Comparison of ENCODE assay signal across 9 mouse cellular contexts in genomic region chr3:87749036-87749435, GRCm38 (mm10). TPM values are rescaled to one million over a fixed set of nuclear protein-coding genes. Genes with fewer than 3 reads are reported as not detected.
DNase-seq lines count a peak whose midpoint lies in the region; ATAC-seq and TF ChIP-seq lines count a peak whose summit lies in the region.
"Had no signal": no experiment of that assay in that cellular context is flagged by ENCODE, and none has a peak within 500 bp of the region (broad histone marks: within the 10 kb centered on the region; RNA-seq: fewer than 3 reads in every experiment).

No protein-coding gene starts in this region.

- peak; percentile 53 for DNase-seq in kidney, adult 11 months
- DNase-seq in adrenal gland, adult 2 months: peak; percentile 75
- DNase-seq in gastrocnemius, postnatal 10 days: peak; percentile 56
- peak; percentile 49 to 66 for DNase-seq in layer of hippocampus, adult 2 months (ENCODE audit: low spot score in 2 of 2)
- DNase-seq in natural killer cell, adult 2 months (ENCODE audit: low spot score in 2 of 2): peak; percentile 39 to 47

- TF ChIP-seq CTCF in E14TG2a.4 (conservative IDR thresholded peaks at IDR 0.05; ENCODE audit: low read length): peak; percentile 72
- peak; percentile 88 for TF ChIP-seq CTCF in layer of hippocampus, adult 2 months (conservative IDR thresholded peaks at IDR 0.05)

- H3K4me2 ChIP-seq in kidney, embryonic 14.5 days (replicated peaks; ENCODE audit: low read depth, low read length): no peak overlapping the region
- no peak overlapping the region for H3K4me2 ChIP-seq in midbrain, embryonic 16.5 days (ENCODE audit: low read length)

- WGBS in kidney, embryonic 14.5 days: 22% methylated on average over 5 of the region's 5 CpGs
- 23% methylated on average over 5 of the region's 5 CpGs for WGBS in midbrain, embryonic 16.5 days

- H3K27me3 ChIP-seq in kidney, embryonic 14.5 days (ENCODE audit: control insufficient read depth, insufficient read depth, low read length): no peaks in the 10 kb centered on the region
- H3K27me3 ChIP-seq in E14TG2a.4 (ENCODE audit: insufficient read depth, low read length): peaks cover 78% of the 10 kb centered on the region
- no peaks in the 10 kb centered on the region; the same call in 1 of the 2 replicates for H3K27me3 ChIP-seq in midbrain, embryonic 16.5 days (ENCODE audit: control insufficient read depth, insufficient read depth, low read depth, low read length)
- H3K27me3 ChIP-seq: megakaryocyte, embryonic 14.5 days had no signal

- peaks cover 31% of the 10 kb centered on the region for H3K4me1 ChIP-seq in kidney, embryonic 14.5 days (ENCODE audit: control insufficient read depth, insufficient read depth, low read length)
- H3K4me1 ChIP-seq in E14TG2a.4 (replicated peaks; ENCODE audit: low read depth, low read length): peaks cover 37% of the 10 kb centered on the region
- peaks cover 7% of the 10 kb centered on the region; the same call in 1 of the 2 replicates for H3K4me1 ChIP-seq in midbrain, embryonic 16.5 days (ENCODE audit: control insufficient read depth, insufficient read depth, low read length)

- no peak overlapping the region for H3K27ac ChIP-seq in kidney, embryonic 14.5 days (ENCODE audit: low read depth, low read length)
- no peak overlapping the region for H3K27ac ChIP-seq in layer of hippocampus, adult 2 months
- H3K27ac ChIP-seq in midbrain, embryonic 16.5 days (ENCODE audit: low read length): no peak overlapping the region

- H3K9me3 ChIP-seq in kidney, embryonic 14.5 days (ENCODE audit: control insufficient read depth, low read length): no peaks in the 10 kb centered on the region
- no peaks in the 10 kb centered on the region for H3K9me3 ChIP-seq in E14TG2a.4 (ENCODE audit: low read length)
- H3K9me3 ChIP-seq in midbrain, embryonic 16.5 days (replicated peaks; ENCODE audit: control insufficient read depth, low read length, poor library complexity, severe bottlenecking): no peaks in the 10 kb centered on the region
- H3K9me3 ChIP-seq: megakaryocyte, embryonic 14.5 days had no signal

- H3K9ac ChIP-seq in kidney, embryonic 14.5 days (ENCODE audit: low read depth, low read length): no peak overlapping the region
- H3K9ac ChIP-seq in midbrain, embryonic 16.5 days (ENCODE audit: low read depth, low read length): no peak overlapping the region

- H3K4me3 ChIP-seq in kidney, embryonic 14.5 days (ENCODE audit: low read length): no peak overlapping the region
- peak overlapping the region; percentile 35; the same call in 1 of the 2 replicates for H3K4me3 ChIP-seq in E14TG2a.4 (replicated peaks; ENCODE audit: low read length)
- no peak overlapping the region for H3K4me3 ChIP-seq in layer of hippocampus, adult 2 months
- no peak overlapping the region for H3K4me3 ChIP-seq in midbrain, embryonic 16.5 days (ENCODE audit: low read depth, low read length)
- H3K4me3 ChIP-seq: megakaryocyte, embryonic 14.5 days had no signal

- H3K36me3 ChIP-seq in kidney, embryonic 14.5 days (ENCODE audit: control insufficient read depth, insufficient read depth, low read length): peaks cover 33% of the 10 kb centered on the region
- no peaks in the 10 kb centered on the region for H3K36me3 ChIP-seq in E14TG2a.4 (ENCODE audit: insufficient read depth, low read length)
- H3K36me3 ChIP-seq in midbrain, embryonic 16.5 days (ENCODE audit: control insufficient read depth, insufficient read depth, low read length): no peaks in the 10 kb centered on the region

- ATAC-seq in kidney, embryonic 14.5 days (ENCODE audit: low FRiP score, low TSS enrichment): no peak
- no peak for ATAC-seq in midbrain, embryonic 16.5 days

RNA-seq across cellular contexts. Expression of gene Lrrc71, which starts 0.6 kb away (rescaled TPM):
- 0.87 and 0.89 TPM in 2 replicates for polyA plus RNA-seq in kidney, embryonic 14.5 days (2014; fragmentation: Nextera tagmentation; extraction: Ambion mirVana)
- total RNA-seq in adrenal gland, adult 2 months (2021): 1 to 10 TPM in 1 of 2 experiments, not detected in 1; 1.2 TPM
- 0.06 and 0.43 TPM in 2 replicates for polyA plus RNA-seq in adrenal gland, adult 2 months (2012; rRNA removed)
- total RNA-seq in gastrocnemius, postnatal 10 days (2021): under 1 TPM in 1 of 2 experiments, not detected in 1; 0.11 TPM
- 1 to 10 TPM in 1 of 2 experiments, under 1 TPM in 1; 0.91 to 1.9 TPM for total RNA-seq in layer of hippocampus, adult 2 months (2021)
- polyA plus RNA-seq in midbrain, embryonic 16.5 days (2015; fragmentation: Nextera tagmentation; extraction: Ambion mirVana): 1.3 TPM in 2 replicates

RNA-seq across cellular contexts. Expression of gene Ntrk1, which starts 45.9 kb away (rescaled TPM):
- polyA plus RNA-seq in kidney, embryonic 14.5 days (2014; fragmentation: Nextera tagmentation; extraction: Ambion mirVana): 5.3 and 5.4 TPM in 2 replicates
- total RNA-seq in adrenal gland, adult 2 months (2021): 1 to 10 TPM; 4.6 to 6.3 TPM
- polyA plus RNA-seq in adrenal gland, adult 2 months (2012; rRNA removed): 8.8 and 17.4 TPM in 2 replicates
- under 1 TPM; 0.09 TPM for total RNA-seq in gastrocnemius, postnatal 10 days (2021)
- under 1 TPM; 0.13 to 0.27 TPM for total RNA-seq in layer of hippocampus, adult 2 months (2021)
- 1.3 and 1.4 TPM in 2 replicates for polyA plus RNA-seq in midbrain, embryonic 16.5 days (2015; fragmentation: Nextera tagmentation; extraction: Ambion mirVana)

RNA-seq across cellular contexts. Expression of gene Insrr, which starts 47.7 kb away (rescaled TPM):
- 0.95 and 0.97 TPM in 2 replicates for polyA plus RNA-seq in kidney, embryonic 14.5 days (2014; fragmentation: Nextera tagmentation; extraction: Ambion mirVana)
- total RNA-seq in adrenal gland, adult 2 months (2021): under 1 TPM; 0.52 to 0.69 TPM
- 1.2 and 3.9 TPM in 2 replicates for polyA plus RNA-seq in adrenal gland, adult 2 months (2012; rRNA removed)
- under 1 TPM; 0.19 to 0.56 TPM for total RNA-seq in gastrocnemius, postnatal 10 days (2021)
- under 1 TPM; 0.18 to 0.39 TPM for total RNA-seq in layer of hippocampus, adult 2 months (2021)
- polyA plus RNA-seq in midbrain, embryonic 16.5 days (2015; fragmentation: Nextera tagmentation; extraction: Ambion mirVana): 0.43 and 0.86 TPM in 2 replicates

Comparison
In these comparisons a context has a peak if more than half of its experiments do, and no peak if none do; other contexts are left out.
1. RNA of gene Ntrk1, which starts 45.9 kb away (total RNA-seq): 4.6 to 6.3 TPM in adrenal gland, adult 2 months; 0.13 to 0.27 TPM in layer of hippocampus, adult 2 months and 0.09 TPM in gastrocnemius, postnatal 10 days; every median in the first group is over 4 times any median in the second.
2. Peak in every context shown above with its lines, with median percentiles within 50 percentile points of each other: DNase-seq.